Mouse (Mus musculus) embryonic facial prominence, embryonic 10.5 days (tissue): ENCODE data around the gene Cacna1s. TPM values are rescaled to one million over a fixed set of nuclear protein-coding genes. Genes with fewer than 3 reads are reported as not detected.
A peak's percentile ranks its signal among the peaks of the same experiment; 100 is the strongest.

Experiments
- DNase-seq: peaks from one replicate; pipeline ENCODE4 v3.0.0-alpha.2; 2017; ENCODE audit warnings: low spot score
- H3K27ac ChIP-seq: fragments of 300-500 bp; sonication (generic); replicated peaks from 2 replicates; pipeline ENCODE4 v1.5.1; 2016; ENCODE audit warnings: mild to moderate bottlenecking
- H3K27me3 ChIP-seq: fragments of 300-500 bp; sonication (generic); replicated peaks from 2 replicates; pipeline ENCODE4 v1.6.1; 2016; ENCODE audit warnings: low read depth, mild to moderate bottlenecking; ENCODE audit not compliant: poor library complexity, severe bottlenecking
- H3K36me3 ChIP-seq: fragments of 300-500 bp; sonication (generic); replicated peaks from 2 replicates; pipeline ENCODE4 v1.6.1; 2016; ENCODE audit warnings: mild to moderate bottlenecking, moderate library complexity
- H3K4me1 ChIP-seq: fragments of 300-500 bp; sonication (generic); 2 replicates; pipeline ENCODE4 v1.6.1; 2016
- H3K4me3 ChIP-seq: fragments of 300-500 bp; sonication (generic); 2 replicates; pipeline ENCODE4 v1.5.1; 2016; ENCODE audit warnings: mild to moderate bottlenecking, moderate library complexity
- H3K9me3 ChIP-seq: fragments of 300-500 bp; sonication (generic); 2 replicates; pipeline ENCODE4 v1.6.1; 2016; ENCODE audit warnings: mild to moderate bottlenecking
- WGBS: fragments of 180-500 bp; shearing (Covaris S2); methylation state at CpG from one replicate; pipeline ENCODE4 v1.1.7; 2016; 5-methylcytosine and 5-hydroxymethylcytosine counted together
- polyA plus RNA-seq: library from polyadenylated mRNA; unstranded; fragments of >200 nt; fragmentation: Nextera tagmentation; extraction: Ambion mirVana; gene quantifications from 2 replicates; pipeline ENCODE4 v1.2.1, GENCODE M21; 2016

Cacna1s gene
- polyA plus RNA-seq, 1 experiment from 2014 or later, result 0.06 TPM

DNA sequence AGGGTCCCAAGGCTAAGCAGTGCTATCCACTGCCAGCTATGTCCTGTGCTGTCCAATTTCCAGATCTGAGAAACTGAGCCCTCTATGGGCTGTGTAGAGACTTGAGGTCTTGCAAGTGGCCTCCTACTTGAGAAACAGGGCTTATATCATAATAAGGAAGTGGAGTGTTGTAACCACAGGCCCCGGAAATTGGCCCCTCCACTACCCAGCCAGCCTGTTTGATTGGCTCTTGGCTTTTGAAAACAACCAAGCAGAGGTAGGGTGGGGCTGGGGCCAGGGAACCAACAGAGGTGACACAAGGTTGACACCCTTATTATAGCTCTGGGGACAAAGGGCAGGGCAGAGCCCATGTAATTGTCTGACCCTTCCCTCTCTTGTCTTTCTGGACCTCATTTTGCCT, 82.5 kb downstream of the Cacna1s start:
- 50% methylated on average over 1 of the region's 1 CpGs for WGBS
- Histone ChIP-seq H3K4me1 (peaks cover 98% of the 10 kb centered on the region), H3K9me3 (no peaks in the 10 kb centered on the region), H3K36me3 (no peaks in the 10 kb centered on the region), H3K4me3 (no peak overlapping the region), H3K27ac (peak overlapping the region; percentile 48; the same call in 1 of the 2 replicates), H3K27me3 (peaks cover 39% of the 10 kb centered on the region)
- DNase-seq, result no peak

DNA sequence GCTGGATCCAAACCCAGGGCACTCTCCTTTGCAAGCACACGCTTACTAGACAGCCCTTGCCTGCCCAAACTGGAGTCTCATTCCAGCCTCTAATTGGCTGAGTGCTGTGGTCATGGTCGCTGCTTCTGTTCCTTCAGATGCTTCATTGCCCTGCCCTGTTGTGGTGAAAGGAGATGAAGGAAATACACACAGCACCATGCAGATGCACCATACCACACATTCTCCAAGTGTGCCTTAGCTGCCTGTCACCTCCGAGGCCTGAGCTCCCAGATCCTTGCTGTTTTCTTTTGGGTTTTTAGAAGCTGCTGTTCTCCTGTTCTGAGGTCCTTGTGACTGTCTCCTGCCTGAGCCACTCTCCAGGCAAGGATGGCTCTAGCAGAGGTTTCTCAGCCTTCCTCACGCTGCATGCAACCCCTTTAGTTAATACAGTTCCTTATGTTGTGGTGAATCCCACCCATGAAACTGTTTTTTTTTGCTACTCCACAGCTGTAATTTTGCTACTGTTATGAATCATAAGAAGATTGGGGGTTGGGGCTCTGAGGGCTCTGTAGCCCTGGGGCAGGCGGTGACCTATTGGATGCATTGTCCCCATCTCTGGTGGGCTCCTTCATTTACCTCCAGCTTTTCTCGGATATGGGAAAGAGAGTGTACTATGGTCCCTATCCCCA, 83.4 kb downstream of the Cacna1s start:
- no peaks in the 10 kb centered on the region for H3K9me3 ChIP-seq
- peaks cover 33% of the 10 kb centered on the region for H3K27me3 ChIP-seq
- no peak for DNase-seq
- H3K4me1 ChIP-seq, result peaks cover 98% of the 10 kb centered on the region
- peak overlapping the region; percentile 72 for H3K27ac ChIP-seq
- WGBS, result 58% methylated on average over 6 of the region's 6 CpGs
- H3K4me3 ChIP-seq, result peak overlapping the region; percentile 11; the same call in 1 of the 2 replicates
- H3K36me3 ChIP-seq, result no peaks in the 10 kb centered on the region

DNA sequence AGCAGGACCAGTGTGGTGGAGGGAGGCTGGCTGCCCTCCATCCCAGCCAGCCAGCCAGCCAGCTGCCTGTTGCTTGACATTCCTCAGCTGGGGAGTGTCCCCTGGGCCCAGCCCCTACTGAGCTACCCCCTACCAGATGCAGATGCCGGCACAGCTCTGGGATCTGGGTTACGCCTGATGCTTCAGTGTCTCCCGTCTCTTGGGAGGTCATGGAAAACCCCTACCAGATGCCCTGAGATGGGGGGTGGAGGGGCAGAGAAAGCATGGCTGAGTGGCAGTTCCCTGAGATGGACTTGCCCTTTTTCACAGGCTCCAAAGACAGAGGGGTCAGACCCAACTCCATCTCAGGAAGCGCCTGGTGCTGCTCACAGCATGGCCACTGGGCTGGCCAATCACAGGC, 84.0 kb downstream of the Cacna1s start:
- H3K4me3 ChIP-seq, result peak overlapping the region; percentile 11; the same call in 1 of the 2 replicates
- peak; percentile 58 for DNase-seq
- H3K9me3 ChIP-seq, result no peaks in the 10 kb centered on the region
- H3K4me1 ChIP-seq, result peaks cover 99% of the 10 kb centered on the region
- peak overlapping the region; percentile 72 for H3K27ac ChIP-seq
- WGBS, result 24% methylated on average over 4 of the region's 4 CpGs
- H3K36me3 ChIP-seq, result no peaks in the 10 kb centered on the region
- peaks cover 33% of the 10 kb centered on the region for H3K27me3 ChIP-seq

DNA sequence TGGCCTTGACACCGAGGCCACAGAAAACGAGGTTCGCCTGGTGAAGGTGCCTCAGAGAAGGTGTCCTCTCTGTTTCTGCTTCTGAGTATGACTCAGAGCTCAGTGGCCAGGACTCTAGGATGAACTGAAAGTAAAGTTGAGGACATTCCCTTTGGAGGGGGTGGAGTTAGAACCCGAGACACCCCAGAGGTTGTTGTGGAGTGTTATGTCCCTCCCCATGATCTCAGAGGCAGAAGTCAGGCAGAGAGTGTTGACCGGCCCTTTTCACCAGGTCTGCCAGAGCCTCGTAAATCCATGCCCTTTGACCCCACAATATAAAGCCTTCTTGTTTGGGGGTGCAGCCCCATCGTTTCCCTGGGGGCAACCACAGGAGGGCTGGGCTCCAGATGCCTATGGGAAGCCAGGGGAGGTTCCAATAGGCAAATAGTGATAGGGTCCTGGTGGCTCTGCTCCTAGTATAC, 84.6 kb downstream of the Cacna1s start:
- WGBS, result 21% methylated on average over 7 of the region's 7 CpGs
- Histone ChIP-seq H3K27me3 (peaks cover 33% of the 10 kb centered on the region), H3K4me1 (peaks cover 100% of the 10 kb centered on the region)

DNA sequence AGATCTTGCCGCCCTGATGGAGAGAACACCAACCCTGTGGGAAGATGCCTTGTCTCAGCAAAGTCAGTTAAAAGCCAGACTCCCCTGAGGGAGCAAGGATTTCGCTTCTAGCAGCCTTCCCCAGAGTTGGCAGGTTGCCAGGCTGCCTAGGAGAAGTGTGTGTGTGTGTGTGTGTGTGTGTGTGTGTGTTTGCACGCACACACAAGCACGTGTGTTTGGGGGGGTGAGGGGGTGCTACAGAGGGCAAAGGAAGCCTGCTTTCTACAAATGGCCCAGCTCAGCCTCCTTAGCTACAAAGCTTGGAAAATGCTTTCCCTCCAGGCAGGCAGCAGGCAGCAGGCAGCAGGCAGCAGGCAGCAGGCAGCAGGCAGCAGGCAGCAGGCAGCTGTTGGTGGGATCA, 85.0 kb downstream of the Cacna1s start:
- Histone ChIP-seq H3K4me1 (peaks cover 100% of the 10 kb centered on the region), H3K9me3 (no peaks in the 10 kb centered on the region), H3K27ac (peak overlapping the region; percentile 72), H3K27me3 (peaks cover 29% of the 10 kb centered on the region), H3K36me3 (no peaks in the 10 kb centered on the region), H3K4me3 (peak overlapping the region; percentile 26; the same call in 1 of the 2 replicates)
- WGBS, result 11% methylated on average over 4 of the region's 4 CpGs
- DNase-seq, result peak; percentile 63

More for the DNA sequence above, 84.6 kb downstream of the Cacna1s start:
- Histone ChIP-seq H3K36me3 (no peaks in the 10 kb centered on the region), H3K27ac (peak overlapping the region; percentile 72), H3K9me3 (no peaks in the 10 kb centered on the region), H3K4me3 (peak overlapping the region; percentile 11; the same call in 1 of the 2 replicates)
- DNase-seq, result no peak

DNA sequence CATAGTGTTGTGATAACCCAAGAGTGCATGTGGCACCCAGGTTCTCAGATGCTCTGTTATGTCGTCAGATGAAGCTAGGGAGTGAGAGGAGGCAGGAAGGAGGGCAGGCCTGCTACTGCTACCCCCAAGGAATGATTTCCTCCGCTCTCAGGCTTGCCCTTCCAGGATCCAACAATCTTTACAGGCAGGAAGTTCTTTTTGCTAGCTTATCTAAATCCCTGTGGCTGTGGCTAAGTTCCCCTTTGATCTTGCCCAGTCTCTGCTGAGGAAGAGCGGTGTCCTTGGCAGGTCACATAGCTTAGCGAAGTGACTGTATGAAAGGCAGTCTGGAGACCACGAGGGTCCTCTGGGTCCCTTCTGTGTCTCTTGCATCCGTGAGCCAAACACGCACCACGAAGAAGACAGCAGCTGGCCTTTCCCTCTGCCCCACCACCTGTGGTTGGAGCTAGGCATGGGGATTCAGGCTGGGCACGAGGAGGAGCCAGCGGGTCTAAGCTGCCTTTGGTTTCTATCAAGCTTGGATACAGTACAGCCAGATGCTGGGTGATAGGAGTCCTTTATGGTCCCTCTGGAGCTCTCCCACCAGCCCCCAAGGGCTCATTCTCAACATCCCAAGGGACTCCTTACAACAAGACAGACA, 85.8 kb downstream of the Cacna1s start:
- no peak overlapping the region for H3K4me3 ChIP-seq
- peaks cover 100% of the 10 kb centered on the region for H3K4me1 ChIP-seq
- WGBS, result 32% methylated on average over 10 of the region's 10 CpGs
- no peak for DNase-seq
- peak overlapping the region; percentile 72 for H3K27ac ChIP-seq
- H3K9me3 ChIP-seq, result no peaks in the 10 kb centered on the region
- H3K27me3 ChIP-seq, result peaks cover 21% of the 10 kb centered on the region
- no peaks in the 10 kb centered on the region for H3K36me3 ChIP-seq

DNA sequence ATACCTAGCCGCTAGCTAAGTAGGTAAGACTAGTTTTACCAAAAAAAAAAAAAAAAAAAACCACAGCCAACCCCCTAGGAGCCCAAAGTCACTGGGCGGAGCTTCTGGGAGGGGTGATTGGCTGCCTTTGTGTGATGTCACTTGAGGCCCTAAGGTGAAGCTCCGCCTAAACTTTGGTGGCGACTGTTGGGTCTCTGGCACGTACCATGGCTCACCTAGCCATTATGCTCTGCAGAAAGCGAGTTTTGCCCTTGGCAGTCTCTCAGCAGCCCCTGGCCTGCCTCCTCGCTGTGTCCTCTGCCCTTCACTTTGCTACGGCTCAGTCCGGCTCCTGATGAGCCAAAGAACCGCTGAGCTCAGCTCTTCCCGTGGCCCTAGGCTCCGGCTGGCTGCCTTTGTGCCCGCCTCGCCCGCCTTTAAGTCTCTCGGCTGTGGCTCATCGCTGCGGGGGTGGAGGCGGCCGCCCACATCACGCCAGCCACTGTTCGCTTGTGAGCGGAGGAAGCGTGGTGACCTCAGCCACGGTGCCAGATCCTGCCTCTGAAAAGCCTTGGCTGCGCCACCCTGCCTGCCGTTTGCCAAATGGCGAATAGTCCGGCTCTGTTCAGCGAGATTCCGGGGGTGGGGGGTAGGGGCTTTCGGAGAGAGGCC, 87.6 kb downstream of the Cacna1s start:
- H3K4me1 ChIP-seq, result peaks cover 98% of the 10 kb centered on the region

DNA sequence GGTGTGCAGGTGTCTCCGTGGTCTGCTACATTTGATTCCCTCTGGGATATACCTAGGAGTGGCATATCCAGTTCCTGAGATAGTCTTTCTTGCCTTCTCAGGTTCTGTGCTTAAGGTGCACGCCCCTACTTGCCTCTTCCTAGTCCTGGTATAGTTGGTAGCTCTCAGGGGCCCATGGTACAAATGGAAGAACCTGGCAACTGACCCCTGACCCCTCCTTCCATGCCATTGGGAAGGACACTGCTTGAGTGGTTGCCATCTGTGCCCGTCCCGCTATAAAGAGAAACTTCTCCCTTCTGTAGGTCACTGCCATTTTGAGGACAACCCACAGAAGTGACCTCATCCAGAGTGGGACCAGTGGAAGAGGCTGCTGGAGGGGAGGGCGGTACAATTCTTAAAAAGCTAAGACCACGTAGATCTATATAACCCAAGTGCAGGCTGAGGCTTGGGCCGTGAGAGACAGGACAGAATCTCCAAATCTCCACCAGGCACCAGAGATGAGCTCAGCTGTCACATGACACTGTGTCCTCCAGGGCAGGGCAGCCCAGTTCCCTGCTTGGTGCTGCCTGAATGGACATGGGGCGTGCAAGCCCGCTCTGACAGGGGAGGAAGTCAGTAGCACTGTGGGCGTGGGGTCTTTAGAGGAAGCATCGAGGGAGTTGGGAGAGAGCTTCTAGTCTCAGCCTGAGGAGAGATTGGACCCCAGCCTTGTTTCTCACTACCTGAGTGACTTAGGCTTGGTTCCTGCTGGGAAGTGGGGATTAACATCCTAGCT, 88.8 kb downstream of the Cacna1s start:
- Histone ChIP-seq H3K27me3 (peaks cover 3% of the 10 kb centered on the region; the same call in 1 of the 2 replicates), H3K4me3 (no peak overlapping the region), H3K36me3 (peaks cover 18% of the 10 kb centered on the region), H3K9me3 (no peaks in the 10 kb centered on the region), H3K27ac (no peak overlapping the region), H3K4me1 (peaks cover 85% of the 10 kb centered on the region)
- DNase-seq, result no peak
- WGBS, result 81% methylated on average over 11 of the region's 11 CpGs

More for the DNA sequence above, 87.6 kb downstream of the Cacna1s start:
- DNase-seq, result peak; percentile 84
- H3K36me3 ChIP-seq, result peaks cover 8% of the 10 kb centered on the region
- H3K27me3 ChIP-seq, result peaks cover 3% of the 10 kb centered on the region; the same call in 1 of the 2 replicates
- H3K27ac ChIP-seq, result peak overlapping the region; percentile 96
- WGBS, result under 1% methylated on average over 32 of the region's 32 CpGs
- no peaks in the 10 kb centered on the region for H3K9me3 ChIP-seq
- peak overlapping the region; percentile 76 for H3K4me3 ChIP-seq

DNA sequence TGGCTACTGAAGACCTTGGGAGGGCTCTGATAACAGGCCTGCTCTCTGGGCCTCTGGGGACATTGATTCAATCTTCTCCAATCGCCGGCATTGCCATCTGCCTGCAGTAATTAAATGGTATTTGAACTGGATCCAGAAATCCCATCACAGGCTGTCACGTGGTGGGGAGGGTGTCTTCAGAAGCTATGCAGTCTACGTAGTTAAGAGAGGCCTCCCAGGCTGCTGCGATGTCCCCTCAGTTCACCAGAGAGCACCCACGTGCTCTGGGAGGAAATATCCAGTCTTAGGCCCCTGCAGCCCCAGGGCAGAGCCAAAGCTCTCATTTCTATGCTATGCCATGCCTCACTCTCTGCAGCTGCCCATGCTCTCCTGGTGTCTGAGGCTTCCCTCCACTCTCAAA, 89.8 kb downstream of the Cacna1s start:
- 55% methylated on average over 6 of the region's 6 CpGs for WGBS
- Histone ChIP-seq H3K36me3 (peaks cover 28% of the 10 kb centered on the region), H3K9me3 (no peaks in the 10 kb centered on the region), H3K4me1 (peaks cover 76% of the 10 kb centered on the region), H3K4me3 (no peak overlapping the region), H3K27me3 (peaks cover 3% of the 10 kb centered on the region; the same call in 1 of the 2 replicates), H3K27ac (no peak overlapping the region; the same call in 1 of the 2 replicates)
- no peak for DNase-seq

DNA sequence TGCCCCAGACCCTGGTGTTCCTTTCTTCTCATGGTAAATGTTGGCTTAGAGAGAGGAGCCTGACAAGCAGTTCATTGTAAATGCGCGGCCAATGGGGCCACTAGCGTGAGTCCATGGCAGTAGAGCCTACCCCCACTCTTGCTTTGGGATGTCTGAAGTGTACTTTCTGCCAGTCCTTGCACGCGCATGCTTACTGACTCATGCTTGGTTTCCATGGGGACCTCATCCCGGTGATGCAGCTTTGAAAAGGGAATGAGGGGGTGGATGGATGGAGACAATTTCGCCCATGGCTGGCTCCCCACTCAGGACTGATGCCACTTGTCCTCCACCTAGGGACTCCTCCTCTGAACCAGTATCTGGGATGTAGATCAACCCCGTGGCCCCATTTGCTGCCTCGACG, 91.0 kb downstream of the Cacna1s start:
- H3K4me3 ChIP-seq, result no peak overlapping the region
- H3K27ac ChIP-seq, result no peak overlapping the region
- H3K9me3 ChIP-seq, result no peaks in the 10 kb centered on the region
- peaks cover 3% of the 10 kb centered on the region; the same call in 1 of the 2 replicates for H3K27me3 ChIP-seq
- DNase-seq, result no peak
- peaks cover 39% of the 10 kb centered on the region for H3K36me3 ChIP-seq
- 92% methylated on average over 10 of the region's 10 CpGs for WGBS
- H3K4me1 ChIP-seq, result peaks cover 64% of the 10 kb centered on the region

DNA sequence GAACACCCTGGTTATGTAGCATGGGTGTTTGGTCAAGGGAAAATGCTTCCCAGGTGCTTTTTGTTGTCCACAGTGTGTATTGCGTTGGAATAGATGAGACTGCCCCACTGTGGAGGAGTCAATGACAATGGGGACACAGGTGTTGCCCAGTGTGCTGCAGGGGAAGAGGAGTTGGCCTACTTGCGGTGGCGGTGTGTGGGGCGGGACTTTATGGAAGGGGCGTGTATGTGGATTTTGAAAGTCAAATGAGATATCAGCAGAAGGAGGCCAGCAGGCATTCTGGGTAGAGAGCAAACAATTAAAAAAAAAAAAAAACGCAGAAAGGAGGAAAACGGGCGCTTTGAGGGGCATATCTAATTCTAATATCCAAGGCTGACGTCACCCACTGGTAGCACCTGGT, 97.2 kb downstream of the Cacna1s start:
- H3K4me1 ChIP-seq, result peaks cover 3% of the 10 kb centered on the region; the same call in 1 of the 2 replicates
- no peaks in the 10 kb centered on the region for H3K9me3 ChIP-seq
- H3K27ac ChIP-seq, result no peak overlapping the region
- H3K4me3 ChIP-seq, result no peak overlapping the region
- DNase-seq, result no peak
- peaks cover 97% of the 10 kb centered on the region for H3K36me3 ChIP-seq
- no peaks in the 10 kb centered on the region for H3K27me3 ChIP-seq
- WGBS, result 88% methylated on average over 9 of the region's 9 CpGs

DNA sequence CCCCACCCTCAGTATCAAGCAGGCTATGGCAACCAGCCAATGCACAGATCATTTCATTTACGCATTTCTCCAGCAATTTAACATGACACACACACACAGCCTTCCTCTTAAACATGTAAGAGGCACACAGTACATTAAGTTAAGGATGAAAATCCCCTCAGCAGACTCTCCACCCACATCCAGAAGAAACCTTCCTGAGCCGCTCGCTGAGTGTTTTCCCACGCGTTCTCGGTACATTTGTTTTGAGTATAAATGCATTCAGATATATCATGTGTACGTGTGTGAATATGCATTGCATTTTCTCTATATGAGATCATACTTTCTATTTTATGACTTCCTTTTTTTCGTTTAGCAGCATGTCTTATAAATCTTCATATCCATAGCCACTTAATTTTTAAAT, 98.8 kb downstream of the Cacna1s start:
- WGBS, result 93% methylated on average over 8 of the region's 8 CpGs
- no peak overlapping the region for H3K4me3 ChIP-seq
- DNase-seq, result no peak
- no peaks in the 10 kb centered on the region for H3K27me3 ChIP-seq
- H3K36me3 ChIP-seq, result peaks cover 99% of the 10 kb centered on the region
- no peak overlapping the region for H3K27ac ChIP-seq
- H3K4me1 ChIP-seq, result no peaks in the 10 kb centered on the region
- no peaks in the 10 kb centered on the region for H3K9me3 ChIP-seq
